Mouse (Mus musculus) layer of hippocampus, postnatal 36 days (tissue): ENCODE data around the gene Furin. TPM values are rescaled to one million over a fixed set of nuclear protein-coding genes. Genes with fewer than 3 reads are reported as not detected.

Experiments
- DNase-seq, 2 experiments: peaks; one replicate each; pipeline ENCODE4 v3.0.0; 2022
- total RNA-seq, 2 experiments: library from RNA; stranded (reverse); gene quantifications; 2 replicates each; pipeline ENCODE4 v1.2.3; 2021

Gene Furin
- total RNA-seq, 2 experiments from 2014 or later = 39.7 to 45.4 TPM

GRCm38 (mm10) chr7:80426363-80426762, 21.1 kb upstream of the Furin start:
- no peak for DNase-seq

DNA sequence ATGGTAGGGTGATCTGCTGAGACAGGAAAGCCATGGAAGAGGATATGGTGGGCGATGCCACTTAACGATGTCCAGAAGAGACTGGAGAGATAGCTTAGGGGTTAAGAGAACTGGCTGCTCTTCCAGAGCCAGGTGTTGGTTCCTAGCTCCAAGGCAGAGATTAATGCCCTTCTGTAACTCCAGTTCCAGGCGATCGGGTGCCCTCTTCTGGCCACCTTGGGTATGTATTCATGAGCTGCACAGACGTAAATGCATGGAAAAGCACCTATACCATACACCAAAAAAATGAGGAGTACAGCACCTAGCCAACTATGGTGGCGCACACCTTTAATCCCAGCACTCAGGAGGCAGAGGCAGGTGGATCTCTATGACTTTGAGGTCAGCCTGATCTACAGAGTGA, 19.5 kb upstream of the Furin start:
- DNase-seq = no peak

DNA sequence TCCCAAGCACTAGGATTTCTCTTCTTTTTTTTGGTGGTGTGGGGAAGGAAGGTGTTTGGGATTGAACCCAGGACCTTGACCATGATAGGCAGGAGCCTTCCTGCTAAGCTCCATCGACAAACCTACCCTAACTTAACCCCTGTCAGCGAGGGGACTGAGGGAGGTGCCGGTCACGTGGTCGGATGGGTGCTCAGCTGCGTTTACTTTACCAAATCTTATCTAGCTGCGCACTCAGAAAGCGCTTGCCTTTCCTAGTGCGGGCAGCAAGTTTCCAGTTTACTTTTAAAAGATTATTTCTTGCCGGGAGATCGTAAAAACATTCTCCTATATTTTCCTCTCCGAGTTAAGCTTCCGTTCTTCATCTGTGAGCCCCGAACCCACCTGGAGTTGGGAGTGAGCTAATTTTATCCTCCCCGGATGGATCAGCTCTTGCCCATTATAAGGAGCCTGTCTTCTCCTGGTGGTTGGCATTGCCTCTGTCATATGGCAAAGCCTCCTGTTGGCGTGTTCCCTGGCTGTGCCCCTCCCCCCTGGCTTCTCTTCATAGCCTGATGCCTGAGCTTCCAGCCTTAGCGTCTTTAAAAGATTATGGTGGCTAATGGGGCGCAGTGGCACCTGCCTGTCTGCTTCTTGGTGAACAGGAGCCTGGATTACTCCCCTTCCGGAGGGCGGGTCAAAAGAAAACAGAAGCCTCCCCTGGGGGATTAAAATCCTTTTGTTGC, 17.7 kb upstream of the Furin start:
- peak; percentile 38 to 49 for DNase-seq

GRCm38 (mm10) chr7:80421576-80421975, 16.3 kb upstream of the Furin start:
- no peak for DNase-seq

- DNase-seq = no peak
These were observed 15.3 kb upstream of the Furin start for GRCm38 (mm10) chr7:80420586-80420985.

GRCm38 (mm10) chr7:80419278-80419677, 14.0 kb upstream of the Furin start:
- no peak for DNase-seq

DNA sequence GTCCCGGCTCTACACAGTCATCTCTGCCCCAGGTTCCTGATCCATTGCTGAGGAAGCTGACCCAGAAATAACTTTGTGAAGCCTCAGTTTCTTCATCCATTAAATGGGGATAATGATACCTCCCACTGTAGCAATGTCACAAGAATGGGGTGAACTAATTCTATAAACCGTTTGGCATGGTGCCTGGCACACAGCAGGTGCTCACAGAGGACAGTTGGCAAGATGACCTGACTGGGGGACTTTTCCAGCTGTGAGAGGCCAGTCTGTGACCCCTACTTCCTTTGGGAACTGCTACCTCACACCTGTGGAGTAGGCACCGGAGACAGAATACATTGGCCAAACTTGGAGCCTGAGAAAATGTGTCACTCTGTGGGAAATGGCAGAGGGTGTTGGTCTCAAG, 12.8 kb upstream of the Furin start:
- no peak for DNase-seq

DNA sequence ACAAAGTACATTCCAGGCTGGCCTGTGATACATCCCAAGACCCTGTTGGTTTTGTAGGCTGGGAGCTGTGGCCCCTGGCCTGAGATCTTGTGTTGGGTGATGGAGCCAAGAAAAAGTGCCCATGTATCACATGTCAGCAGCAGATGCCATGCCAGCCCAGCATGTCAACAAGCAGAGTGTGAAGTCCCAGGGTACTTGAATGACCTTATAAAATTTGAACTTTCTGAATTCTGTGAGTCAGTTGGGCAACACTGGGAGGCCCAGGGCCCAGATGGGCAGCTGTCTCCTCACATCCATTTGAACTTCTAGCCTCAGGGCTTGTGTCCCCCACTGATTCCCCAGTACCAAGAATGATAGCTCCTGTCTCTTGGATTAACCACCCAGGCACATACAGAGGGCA, 12.4 kb upstream of the Furin start:
- DNase-seq = no peak

- DNase-seq = no peak
These were observed 11.7 kb upstream of the Furin start for GRCm38 (mm10) chr7:80416969-80417368.

DNA sequence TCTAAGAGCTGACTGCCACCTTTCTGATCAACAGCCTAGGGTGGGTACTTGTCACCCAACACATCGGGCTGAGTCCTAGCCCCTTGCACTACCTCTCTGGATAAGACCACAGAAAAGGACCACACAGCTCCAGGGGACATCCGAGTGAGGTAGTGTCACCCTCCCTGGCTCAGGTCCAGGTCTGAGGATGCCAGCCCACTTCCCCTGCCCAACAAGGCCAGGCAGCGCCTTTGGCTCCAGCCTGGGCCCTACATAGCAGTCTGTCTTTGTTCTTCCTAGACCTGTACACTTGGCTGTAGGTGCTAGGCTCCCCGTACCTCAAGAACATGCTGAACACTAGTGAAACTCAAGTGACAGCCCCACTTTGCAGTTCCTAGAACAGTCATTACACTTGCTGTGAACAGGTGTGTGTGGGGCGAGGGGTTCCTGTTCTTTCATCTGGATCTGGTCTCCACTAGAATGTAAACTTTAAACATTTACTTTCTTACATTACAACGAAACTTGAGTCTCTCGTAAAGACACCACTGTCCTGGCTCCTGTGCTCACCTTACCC, 9.1 kb upstream of the Furin start:
- no peak for DNase-seq

GRCm38 (mm10) chr7:80413512-80414302, 8.5 kb upstream of the Furin start:
- no peak for DNase-seq

GRCm38 (mm10) chr7:80412781-80413180, 7.5 kb upstream of the Furin start:
- no peak for DNase-seq

GRCm38 (mm10) chr7:80412279-80412678, 7.0 kb upstream of the Furin start:
- DNase-seq = peak; percentile 40 to 48

- no peak for DNase-seq
These were observed 5.1 kb upstream of the Furin start for GRCm38 (mm10) chr7:80410380-80410779.

DNA sequence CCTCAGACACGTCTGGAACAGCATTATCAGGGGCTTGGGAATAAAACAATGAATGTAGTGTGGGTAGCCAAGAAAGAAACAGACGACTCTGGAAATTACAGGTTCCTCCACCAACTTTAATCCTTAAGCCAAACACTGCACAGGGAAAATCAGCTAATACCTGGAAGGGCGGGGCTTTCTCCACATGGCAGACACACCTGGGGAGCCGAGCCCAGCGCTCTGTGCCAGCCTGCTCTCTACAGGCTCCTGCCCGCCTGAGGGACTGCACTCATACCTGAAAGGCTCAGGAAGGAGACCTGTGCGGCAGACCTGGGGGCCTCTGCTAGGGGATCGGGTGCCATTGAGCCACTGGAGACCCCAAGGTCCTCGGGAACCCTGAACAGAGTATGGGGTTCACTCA, 2.5 kb upstream of the Furin start:
- no peak for DNase-seq

GRCm38 (mm10) chr7:80406186-80406585, 950 bp upstream of the Furin start:
- DNase-seq = no peak

DNA sequence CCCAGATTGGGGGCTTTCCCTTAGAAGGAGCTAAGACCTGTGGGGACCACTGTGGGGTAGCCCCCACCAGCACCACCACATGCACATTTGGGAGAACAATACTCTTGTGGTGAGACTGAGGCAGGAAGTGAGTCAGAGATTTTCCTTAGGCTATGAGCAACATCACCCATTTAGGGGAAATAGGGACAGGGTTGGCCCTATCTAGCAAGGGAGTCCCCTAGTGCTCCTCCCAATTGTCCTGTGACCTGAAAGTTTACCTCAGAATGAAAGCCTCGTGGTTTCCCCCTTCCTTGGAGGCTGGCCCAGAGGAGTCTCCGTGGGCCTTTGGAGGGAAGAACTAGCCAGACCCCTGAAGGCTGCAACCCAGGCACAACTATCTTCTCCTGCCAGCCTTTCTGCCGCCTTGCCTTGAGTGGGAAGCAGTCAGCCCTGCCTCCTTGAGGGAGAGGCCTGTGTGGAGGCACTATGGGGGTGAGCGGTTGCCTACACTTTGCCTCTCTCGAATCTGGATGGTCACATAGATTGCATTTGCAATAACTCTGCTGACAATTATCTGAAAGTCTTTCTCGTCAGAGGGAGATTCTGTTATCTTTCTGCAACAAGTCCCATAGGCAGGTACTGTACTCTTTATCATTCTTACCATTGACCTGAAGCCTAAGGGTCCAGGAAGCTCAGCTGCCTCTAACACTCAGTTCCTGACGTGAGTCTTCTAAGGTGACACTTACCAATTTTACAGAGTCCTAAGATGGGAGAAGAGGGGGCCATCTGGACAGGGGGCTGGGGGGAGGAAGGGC, 938 bp downstream of the Furin start:
- DNase-seq = no peak

DNA sequence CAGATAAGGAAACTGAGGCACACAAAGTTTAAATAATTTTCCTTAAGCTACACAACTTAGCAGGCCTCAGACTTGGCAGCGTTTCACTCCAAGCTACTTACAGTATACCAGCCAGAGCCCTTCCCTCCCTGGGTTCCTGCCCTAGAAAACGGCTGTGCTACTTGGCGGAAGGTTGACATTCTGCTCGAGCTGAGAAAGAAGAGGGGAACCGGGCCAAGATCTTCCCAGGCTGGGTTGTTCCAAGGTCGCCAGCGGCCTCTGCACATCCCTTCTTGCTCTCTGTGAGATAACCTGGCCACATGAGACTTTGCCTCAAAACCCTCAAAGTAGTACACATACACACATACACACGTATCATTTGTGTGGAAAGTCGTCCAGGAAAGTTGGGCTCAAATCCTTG, 1.7 kb downstream of the Furin start:
- DNase-seq = peak in 1 of 2 experiments; percentile 41

- peak in 1 of 2 experiments; percentile 40 for DNase-seq
These were observed 2.5 kb downstream of the Furin start for GRCm38 (mm10) chr7:80402651-80403321.

GRCm38 (mm10) chr7:80401860-80402641, 3.2 kb downstream of the Furin start:
- no peak for DNase-seq
